Mouse (Mus musculus) forebrain, embryonic 10.5 days (tissue): ENCODE results near the gene Glrp1. TPM values are rescaled to one million over a fixed set of nuclear protein-coding genes. Genes with fewer than 3 reads are reported as not detected.

ENCODE experiments used
- DNase-seq: peaks from one replicate; pipeline ENCODE4 v3.0.0-alpha.2; 2017; ENCODE audit warnings: low spot score; ENCODE audit errors: extremely low spot score
- H3K27ac ChIP-seq: fragments of 300-500 bp; sonication (generic); 2 replicates; pipeline ENCODE4 v1.5.1; 2016; ENCODE audit warnings: mild to moderate bottlenecking
- H3K27me3 ChIP-seq: fragments of 300-500 bp; sonication (generic); 2 replicates; pipeline ENCODE4 v1.6.1; 2016; ENCODE audit warnings: mild to moderate bottlenecking; ENCODE audit not compliant: poor library complexity, severe bottlenecking
- H3K36me3 ChIP-seq: fragments of 300-500 bp; sonication (generic); replicated peaks from 2 replicates; pipeline ENCODE4 v1.6.1; 2016; ENCODE audit warnings: mild to moderate bottlenecking, moderate library complexity
- H3K4me1 ChIP-seq: fragments of 300-500 bp; sonication (generic); 2 replicates; pipeline ENCODE4 v1.6.1; 2016
- H3K4me3 ChIP-seq: fragments of 300-500 bp; sonication (generic); 2 replicates; pipeline ENCODE4 v1.5.1; 2016; ENCODE audit warnings: mild to moderate bottlenecking, moderate library complexity
- H3K9me3 ChIP-seq: fragments of 300-500 bp; sonication (generic); 2 replicates; pipeline ENCODE4 v1.6.1; 2016; ENCODE audit warnings: mild to moderate bottlenecking, moderate library complexity
- WGBS: fragments of 180-500 bp; shearing (Covaris S2); methylation state at CpG from one replicate; pipeline ENCODE4 v1.1.7; 2016; 5-methylcytosine and 5-hydroxymethylcytosine counted together
- polyA plus RNA-seq: library from polyadenylated mRNA; unstranded; fragments of >200 nt; fragmentation: Nextera tagmentation; extraction: Ambion mirVana; gene quantifications from 2 replicates; pipeline ENCODE4 v1.2.1, GENCODE M21; 2016

The Glrp1 gene
- polyA plus RNA-seq, 1 experiment from 2014 or later: not detected

GRCm38 (mm10) chr1:88490164-88490563, 19.7 kb downstream of the Glrp1 start:
- Histone ChIP-seq H3K27me3 (no peaks in the 10 kb centered on the region), H3K9me3 (no peaks in the 10 kb centered on the region), H3K36me3 (no peaks in the 10 kb centered on the region), H3K4me1 (peaks cover 15% of the 10 kb centered on the region), H3K4me3 (no peak overlapping the region), H3K27ac (no peak overlapping the region)
- 91% methylated on average over 10 of the region's 10 CpGs for WGBS
- no peak for DNase-seq

- H3K27ac ChIP-seq: peak overlapping the region; percentile 35; the same call in 1 of the 2 replicates
- peaks cover 15% of the 10 kb centered on the region for H3K4me1 ChIP-seq
- DNase-seq: no peak
- H3K9me3 ChIP-seq: no peaks in the 10 kb centered on the region
- 70% methylated on average over 4 of the region's 4 CpGs for WGBS
- no peaks in the 10 kb centered on the region for H3K36me3 ChIP-seq
- H3K4me3 ChIP-seq: no peak overlapping the region
- H3K27me3 ChIP-seq: no peaks in the 10 kb centered on the region
Observed at GRCm38 (mm10) chr1:88488957-88489356, 20.9 kb downstream of the Glrp1 start.

- no peak for DNase-seq
- H3K9me3 ChIP-seq: no peaks in the 10 kb centered on the region
- H3K36me3 ChIP-seq: no peaks in the 10 kb centered on the region
- H3K27ac ChIP-seq: no peak overlapping the region
- no peaks in the 10 kb centered on the region for H3K27me3 ChIP-seq
- WGBS: 84% methylated on average over 4 of the region's 4 CpGs
- H3K4me3 ChIP-seq: no peak overlapping the region
- H3K4me1 ChIP-seq: peaks cover 17% of the 10 kb centered on the region
Observed at GRCm38 (mm10) chr1:88486336-88486735, 23.5 kb downstream of the Glrp1 start.

GRCm38 (mm10) chr1:88484059-88484458, 25.8 kb downstream of the Glrp1 start:
- Histone ChIP-seq H3K27me3 (no peaks in the 10 kb centered on the region), H3K4me3 (no peak overlapping the region), H3K4me1 (peaks cover 16% of the 10 kb centered on the region), H3K36me3 (no peaks in the 10 kb centered on the region), H3K9me3 (no peaks in the 10 kb centered on the region), H3K27ac (no peak overlapping the region)
- DNase-seq: no peak
- WGBS: 85% methylated on average over 4 of the region's 4 CpGs

GRCm38 (mm10) chr1:88482142-88483099, 27.4 kb downstream of the Glrp1 start:
- Histone ChIP-seq H3K4me1 (peaks cover 13% of the 10 kb centered on the region), H3K27ac (peak overlapping the region; percentile 2; the same call in 1 of the 2 replicates), H3K9me3 (no peaks in the 10 kb centered on the region), H3K27me3 (no peaks in the 10 kb centered on the region), H3K36me3 (no peaks in the 10 kb centered on the region), H3K4me3 (no peak overlapping the region)
- DNase-seq: no peak
- WGBS: 89% methylated on average over 17 of the region's 17 CpGs

- peaks cover 16% of the 10 kb centered on the region for H3K4me1 ChIP-seq
Observed at GRCm38 (mm10) chr1:88480594-88480993, 29.3 kb downstream of the Glrp1 start.

GRCm38 (mm10) chr1:88478205-88478604, 31.7 kb downstream of the Glrp1 start:
- H3K27ac ChIP-seq: no peak overlapping the region; the same call in 1 of the 2 replicates
- H3K27me3 ChIP-seq: peaks cover 6% of the 10 kb centered on the region; the same call in 1 of the 2 replicates
- H3K36me3 ChIP-seq: no peaks in the 10 kb centered on the region
- H3K4me1 ChIP-seq: peaks cover 32% of the 10 kb centered on the region
- no peak overlapping the region for H3K4me3 ChIP-seq
- DNase-seq: no peak
- WGBS: 50% methylated on average over 2 of the region's 2 CpGs
- H3K9me3 ChIP-seq: no peaks in the 10 kb centered on the region

More at GRCm38 (mm10) chr1:88480594-88480993, 29.3 kb downstream of the Glrp1 start:
- no peak for DNase-seq
- H3K36me3 ChIP-seq: no peaks in the 10 kb centered on the region
- H3K9me3 ChIP-seq: no peaks in the 10 kb centered on the region
- no peak overlapping the region for H3K4me3 ChIP-seq
- 0 out of 2 replicates have a peak overlapping the region, but pooled peaks have one; percentile 30 for H3K27ac ChIP-seq
- WGBS: 86% methylated on average over 8 of the region's 8 CpGs
- H3K27me3 ChIP-seq: peaks cover 6% of the 10 kb centered on the region; the same call in 1 of the 2 replicates

- no peak overlapping the region for H3K27ac ChIP-seq
- no peak overlapping the region for H3K4me3 ChIP-seq
- WGBS: 96% methylated on average over 20 of the region's 20 CpGs
- DNase-seq: no peak
- peaks cover 45% of the 10 kb centered on the region for H3K4me1 ChIP-seq
- no peaks in the 10 kb centered on the region for H3K9me3 ChIP-seq
- peaks cover 6% of the 10 kb centered on the region; the same call in 1 of the 2 replicates for H3K27me3 ChIP-seq
- H3K36me3 ChIP-seq: no peaks in the 10 kb centered on the region
Observed at GRCm38 (mm10) chr1:88476554-88477085, 33.2 kb downstream of the Glrp1 start.

- WGBS: 63% methylated on average over 8 of the region's 8 CpGs
- no peak for DNase-seq
- H3K27ac ChIP-seq: no peak overlapping the region
- no peak overlapping the region for H3K4me3 ChIP-seq
- H3K36me3 ChIP-seq: no peaks in the 10 kb centered on the region
- H3K27me3 ChIP-seq: peaks cover 6% of the 10 kb centered on the region; the same call in 1 of the 2 replicates
- no peaks in the 10 kb centered on the region for H3K9me3 ChIP-seq
- H3K4me1 ChIP-seq: peaks cover 39% of the 10 kb centered on the region
Observed at GRCm38 (mm10) chr1:88475502-88475953, 34.3 kb downstream of the Glrp1 start.

GRCm38 (mm10) chr1:88474598-88474997, 35.3 kb downstream of the Glrp1 start:
- H3K27ac ChIP-seq: 0 out of 2 replicates have a peak overlapping the region, but pooled peaks have one; percentile 25
- 55% methylated on average over 7 of the region's 7 CpGs for WGBS
- H3K36me3 ChIP-seq: no peaks in the 10 kb centered on the region
- no peak for DNase-seq
- H3K9me3 ChIP-seq: no peaks in the 10 kb centered on the region
- peaks cover 39% of the 10 kb centered on the region for H3K4me1 ChIP-seq
- H3K4me3 ChIP-seq: no peak overlapping the region
- H3K27me3 ChIP-seq: peaks cover 6% of the 10 kb centered on the region; the same call in 1 of the 2 replicates

- Histone ChIP-seq H3K27ac (no peak overlapping the region), H3K36me3 (no peaks in the 10 kb centered on the region), H3K27me3 (peaks cover 6% of the 10 kb centered on the region; the same call in 1 of the 2 replicates), H3K4me1 (peaks cover 39% of the 10 kb centered on the region), H3K4me3 (no peak overlapping the region), H3K9me3 (no peaks in the 10 kb centered on the region)
- no peak for DNase-seq
- 67% methylated on average over 2 of the region's 2 CpGs for WGBS
Observed at GRCm38 (mm10) chr1:88473899-88474298, 36.0 kb downstream of the Glrp1 start.

GRCm38 (mm10) chr1:88472258-88472657, 37.6 kb downstream of the Glrp1 start:
- DNase-seq: no peak
- no peaks in the 10 kb centered on the region for H3K36me3 ChIP-seq
- no peaks in the 10 kb centered on the region for H3K9me3 ChIP-seq
- H3K4me3 ChIP-seq: no peak overlapping the region
- peak overlapping the region; percentile 48; the same call in 1 of the 2 replicates for H3K27ac ChIP-seq
- peaks cover 6% of the 10 kb centered on the region; the same call in 1 of the 2 replicates for H3K27me3 ChIP-seq
- H3K4me1 ChIP-seq: peaks cover 32% of the 10 kb centered on the region
- WGBS: 27% methylated on average over 6 of the region's 6 CpGs
